Mouse (Mus musculus): ENCODE data around the gene Tomt. TPM values are rescaled to one million over a fixed set of nuclear protein-coding genes. Genes with fewer than 3 reads are reported as not detected.

Gene Tomt
- polyA plus RNA-seq, 1 experiment from 2014 or later = 0.31 TPM

DNA sequence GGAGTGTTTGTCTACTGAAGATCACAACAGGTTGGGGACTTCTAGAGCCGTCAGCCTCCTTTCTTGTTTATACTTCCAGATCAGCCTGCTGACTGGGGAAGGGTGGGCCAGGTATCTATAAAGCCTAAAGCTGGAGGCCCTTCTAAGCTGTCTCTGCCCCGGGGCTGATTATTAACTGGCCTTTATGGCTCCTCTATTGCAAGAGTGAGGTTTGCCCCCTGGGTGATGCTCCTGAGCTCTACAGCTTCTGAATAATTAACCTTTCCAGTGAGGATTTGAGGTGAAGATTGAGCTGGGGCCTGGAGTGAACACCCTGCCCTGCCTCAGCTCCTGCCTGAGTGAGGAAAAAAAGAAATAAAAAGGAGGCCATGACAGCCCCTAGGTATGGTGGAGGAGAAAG is 35.5 kb downstream of the Tomt start, which contains the start of gene Folr1:
Gene Folr1, minus strand, starts transcription at position 160 of the 400 bp plus-strand sequence.
- H3K27ac ChIP-seq (ENCODE audit: low read length) = no peak within 1 kb of the TSS

DNA sequence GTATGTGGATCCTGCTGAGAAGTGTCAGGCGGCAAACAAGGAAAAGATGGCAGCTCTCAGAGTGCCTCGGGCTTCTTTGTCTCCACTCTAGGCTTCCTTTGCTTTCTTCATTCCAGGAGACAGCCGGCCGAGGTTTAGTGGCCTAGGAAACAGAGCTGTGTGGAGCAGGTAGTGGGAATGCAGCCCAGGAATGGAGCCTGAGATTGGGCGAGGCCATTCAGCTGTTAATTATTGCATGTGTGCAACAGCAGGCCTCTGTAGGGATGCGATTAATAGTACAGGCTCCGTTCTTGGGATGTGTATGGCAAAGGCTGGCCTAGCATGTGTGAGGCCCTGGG is 37.0 kb downstream of the Tomt start:
- H3K9me3 ChIP-seq (replicated peaks; ENCODE audit: control insufficient read depth, low read length) = no peaks in the 10 kb centered on the region
- no peak overlapping the region for H3K27ac ChIP-seq (ENCODE audit: low read length)
- no peaks in the 10 kb centered on the region for H3K4me1 ChIP-seq (ENCODE audit: control insufficient read depth, low read depth, low read length)
- no peak overlapping the region for H3K4me3 ChIP-seq (ENCODE audit: low read depth, low read length)
- H3K36me3 ChIP-seq (ENCODE audit: control insufficient read depth, insufficient read depth) = no peaks in the 10 kb centered on the region
- WGBS (ENCODE audit: insufficient replicate concordance) = 64% methylated on average over 7 of the region's 7 CpGs
- no peak overlapping the region for H3K4me2 ChIP-seq (ENCODE audit: low read depth, low read length)
- no peaks in the 10 kb centered on the region for H3K27me3 ChIP-seq (ENCODE audit: control insufficient read depth, insufficient read depth, low read depth, low read length)
- H3K9ac ChIP-seq (ENCODE audit: low read depth, low read length) = no peak overlapping the region
- ATAC-seq (ENCODE audit: low read depth) = no peak

More for the DNA sequence above, 35.5 kb downstream of the Tomt start, which contains the start of gene Folr1:
- H3K9ac ChIP-seq (ENCODE audit: low read depth, low read length) = no peak within 1 kb of the TSS
- no peaks in the 10 kb centered on the region for H3K27me3 ChIP-seq (ENCODE audit: control insufficient read depth, insufficient read depth, low read depth, low read length)
- no peaks in the 10 kb centered on the region for H3K9me3 ChIP-seq (replicated peaks; ENCODE audit: control insufficient read depth, low read length)
- H3K4me3 ChIP-seq (ENCODE audit: low read depth, low read length) = no peak within 1 kb of the TSS
- no peaks in the 10 kb centered on the region for H3K4me1 ChIP-seq (ENCODE audit: control insufficient read depth, low read depth, low read length)
- H3K4me2 ChIP-seq (ENCODE audit: low read depth, low read length) = no peak within 1 kb of the TSS
- H3K36me3 ChIP-seq (ENCODE audit: control insufficient read depth, insufficient read depth) = no peaks in the 10 kb centered on the region
- WGBS (ENCODE audit: insufficient replicate concordance) = 56% methylated on average over 2 of the region's 2 CpGs
- no peak for ATAC-seq (ENCODE audit: low read depth)

DNA sequence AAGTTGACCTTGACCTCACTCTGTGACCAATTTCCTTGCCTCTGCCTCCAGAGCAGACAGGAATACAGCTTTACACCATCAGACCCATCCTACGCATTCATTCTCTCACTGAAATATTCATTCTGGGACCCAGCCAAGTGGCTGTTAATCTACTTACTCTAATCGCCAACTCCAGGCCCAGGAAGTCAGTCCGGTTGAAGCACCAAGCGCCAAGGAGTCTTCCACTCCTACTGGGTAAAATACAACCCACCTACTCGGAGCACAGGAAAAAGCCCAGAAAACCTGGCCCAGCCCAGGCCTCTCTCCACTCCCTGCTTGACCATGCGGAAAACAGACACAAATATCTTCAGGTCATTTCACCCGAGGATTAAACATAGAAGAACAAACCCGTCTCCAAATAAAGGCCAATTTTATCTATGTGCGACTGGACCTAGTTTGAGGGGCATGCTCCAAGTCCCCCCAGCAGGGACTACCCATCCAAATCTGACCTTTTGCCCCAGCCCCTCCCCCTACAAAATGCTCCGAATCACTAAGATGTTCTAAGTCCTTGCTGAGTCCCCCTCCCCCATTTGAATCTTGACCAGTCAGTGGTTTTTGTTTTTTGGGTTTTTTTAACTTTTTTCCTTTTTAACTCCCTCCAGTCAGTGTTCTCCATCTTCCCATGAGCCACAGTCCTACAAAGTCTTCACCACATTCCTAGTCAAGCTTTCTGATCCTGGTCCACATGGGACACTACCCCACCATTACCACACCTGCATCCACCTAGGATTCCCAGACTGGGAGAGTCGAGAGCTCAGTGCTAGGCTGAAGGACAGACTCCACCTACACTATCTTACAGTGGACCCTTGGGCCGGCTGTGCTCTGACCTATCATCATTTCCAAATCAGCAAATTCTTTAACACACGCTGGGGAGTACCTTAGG is 37.7 kb downstream of the Tomt start:
- H3K9me3 ChIP-seq (replicated peaks; ENCODE audit: control insufficient read depth, low read length) = no peaks in the 10 kb centered on the region
- H3K4me2 ChIP-seq (ENCODE audit: low read depth, low read length) = no peak overlapping the region
- no peak overlapping the region for H3K27ac ChIP-seq (ENCODE audit: low read length)
- no peaks in the 10 kb centered on the region for H3K36me3 ChIP-seq (ENCODE audit: control insufficient read depth, insufficient read depth)
- H3K4me1 ChIP-seq (ENCODE audit: control insufficient read depth, low read depth, low read length) = no peaks in the 10 kb centered on the region
- WGBS (ENCODE audit: insufficient replicate concordance) = 65% methylated on average over 13 of the region's 13 CpGs
- H3K9ac ChIP-seq (ENCODE audit: low read depth, low read length) = no peak overlapping the region
- H3K27me3 ChIP-seq (ENCODE audit: control insufficient read depth, insufficient read depth, low read depth, low read length) = no peaks in the 10 kb centered on the region
- no peak for ATAC-seq (ENCODE audit: low read depth)
- no peak overlapping the region for H3K4me3 ChIP-seq (ENCODE audit: low read depth, low read length)

DNA sequence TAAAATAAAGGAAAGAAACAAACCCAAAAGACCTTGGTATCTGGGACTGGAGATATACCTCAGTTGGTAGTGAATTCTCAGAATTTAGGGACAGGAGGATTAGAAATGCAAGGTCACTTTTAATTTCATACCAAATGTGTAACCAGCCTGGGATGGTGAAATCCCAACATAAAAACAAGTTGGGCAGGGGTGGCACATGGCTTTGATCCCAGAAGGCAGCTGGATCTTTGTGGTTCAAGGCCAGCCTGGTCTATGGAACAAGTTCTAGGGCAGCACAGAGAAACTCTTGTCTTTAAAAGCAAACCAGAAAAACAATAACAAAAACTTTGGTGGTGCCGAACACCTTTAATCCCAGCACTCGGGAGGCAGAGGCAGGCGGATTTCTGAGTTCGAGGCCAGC is 38.7 kb downstream of the Tomt start:
- Histone ChIP-seq H3K4me2 (ENCODE audit: low read depth, low read length) (no peak overlapping the region), H3K9ac (ENCODE audit: low read depth, low read length) (no peak overlapping the region), H3K9me3 (replicated peaks; ENCODE audit: control insufficient read depth, low read length) (no peaks in the 10 kb centered on the region), H3K4me3 (ENCODE audit: low read depth, low read length) (no peak overlapping the region), H3K27ac (ENCODE audit: low read length) (no peak overlapping the region), H3K27me3 (ENCODE audit: control insufficient read depth, insufficient read depth, low read depth, low read length) (no peaks in the 10 kb centered on the region), H3K4me1 (ENCODE audit: control insufficient read depth, low read depth, low read length) (no peaks in the 10 kb centered on the region), H3K36me3 (ENCODE audit: control insufficient read depth, insufficient read depth) (no peaks in the 10 kb centered on the region)
- WGBS (ENCODE audit: insufficient replicate concordance) = 81% methylated on average over 4 of the region's 4 CpGs
- no peak for ATAC-seq (ENCODE audit: low read depth)

DNA sequence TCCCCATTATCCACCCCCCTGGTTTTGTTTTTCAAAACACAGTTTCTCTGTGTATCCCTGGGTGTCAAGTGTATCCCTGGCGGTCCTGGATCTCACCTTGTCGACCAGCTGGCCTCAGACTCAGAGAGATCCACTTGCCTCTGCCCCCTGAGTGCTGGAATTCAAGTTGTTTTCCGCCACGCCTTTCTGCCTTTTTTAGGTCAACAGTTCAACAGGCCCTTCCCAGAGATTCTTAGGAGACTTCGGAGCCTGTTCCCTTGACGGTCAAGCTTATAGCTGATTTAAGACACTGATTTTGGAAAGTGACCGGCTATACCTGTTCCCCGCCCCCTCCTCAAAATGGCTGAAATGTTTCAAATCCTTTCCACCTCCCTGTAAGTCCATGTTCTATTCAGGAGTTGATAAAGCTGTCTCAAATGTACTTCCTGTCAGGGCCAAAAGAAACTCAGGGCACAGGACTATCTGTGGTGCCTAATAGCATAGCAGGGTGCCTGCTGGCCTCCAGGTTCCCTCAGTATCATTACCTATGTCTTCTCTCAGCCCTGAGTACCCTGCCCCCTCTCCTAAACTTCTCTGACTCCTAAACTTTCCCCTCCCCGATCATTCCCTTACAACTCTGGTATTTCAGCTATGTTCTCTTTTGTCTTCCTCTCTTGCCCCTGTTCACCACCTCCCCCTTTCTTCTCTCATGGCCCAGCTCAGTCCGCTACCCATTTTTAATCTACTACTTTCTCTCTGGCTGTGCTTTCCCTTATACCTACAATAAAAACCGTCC is 39.5 kb downstream of the Tomt start:
- Histone ChIP-seq H3K27me3 (ENCODE audit: control insufficient read depth, insufficient read depth, low read depth, low read length) (no peaks in the 10 kb centered on the region), H3K36me3 (ENCODE audit: control insufficient read depth, insufficient read depth) (no peaks in the 10 kb centered on the region), H3K9ac (ENCODE audit: low read depth, low read length) (no peak overlapping the region), H3K4me2 (ENCODE audit: low read depth, low read length) (no peak overlapping the region), H3K27ac (ENCODE audit: low read length) (no peak overlapping the region), H3K4me1 (ENCODE audit: control insufficient read depth, low read depth, low read length) (no peaks in the 10 kb centered on the region), H3K9me3 (replicated peaks; ENCODE audit: control insufficient read depth, low read length) (no peaks in the 10 kb centered on the region), H3K4me3 (ENCODE audit: low read depth, low read length) (no peak overlapping the region)
- no peak for ATAC-seq (ENCODE audit: low read depth)
- 70% methylated on average over 11 of the region's 11 CpGs for WGBS (ENCODE audit: insufficient replicate concordance)

DNA sequence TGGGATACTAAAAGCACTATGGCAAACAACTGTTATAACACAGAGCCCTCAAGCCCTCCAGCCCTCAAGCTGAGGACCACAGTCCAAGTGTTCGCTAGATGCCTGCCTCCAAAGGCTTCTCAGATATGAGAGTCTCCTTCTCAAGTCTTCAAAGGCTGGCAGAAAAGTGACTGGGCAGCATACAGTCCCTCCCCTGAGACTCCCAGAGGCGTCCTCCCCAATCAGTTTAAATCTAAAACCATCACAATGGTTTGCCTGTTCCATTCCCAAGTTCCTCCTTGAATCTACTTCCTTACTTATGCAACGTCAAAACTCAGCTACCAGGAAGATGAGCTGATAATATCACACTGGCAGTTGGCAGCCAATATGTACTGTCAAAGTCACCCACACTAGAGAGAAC is 42.7 kb downstream of the Tomt start, which contains the start of gene Anapc15:
Gene Anapc15, plus strand, starts transcription at position 301 of the 400 bp plus-strand sequence.
- Histone ChIP-seq H3K36me3 (ENCODE audit: control insufficient read depth, insufficient read depth) (no peaks in the 10 kb centered on the region), H3K9me3 (replicated peaks; ENCODE audit: control insufficient read depth, low read length) (no peaks in the 10 kb centered on the region), H3K4me1 (ENCODE audit: control insufficient read depth, low read depth, low read length) (no peaks in the 10 kb centered on the region), H3K4me3 (ENCODE audit: low read depth, low read length) (no peak within 1 kb of the TSS), H3K27ac (ENCODE audit: low read length) (no peak within 1 kb of the TSS), H3K9ac (ENCODE audit: low read depth, low read length) (no peak within 1 kb of the TSS), H3K4me2 (ENCODE audit: low read depth, low read length) (no peak within 1 kb of the TSS), H3K27me3 (ENCODE audit: control insufficient read depth, insufficient read depth, low read depth, low read length) (no peaks in the 10 kb centered on the region)
- no peak for ATAC-seq (ENCODE audit: low read depth)
- WGBS (ENCODE audit: insufficient replicate concordance) = 32% methylated on average over 3 of the region's 3 CpGs

DNA sequence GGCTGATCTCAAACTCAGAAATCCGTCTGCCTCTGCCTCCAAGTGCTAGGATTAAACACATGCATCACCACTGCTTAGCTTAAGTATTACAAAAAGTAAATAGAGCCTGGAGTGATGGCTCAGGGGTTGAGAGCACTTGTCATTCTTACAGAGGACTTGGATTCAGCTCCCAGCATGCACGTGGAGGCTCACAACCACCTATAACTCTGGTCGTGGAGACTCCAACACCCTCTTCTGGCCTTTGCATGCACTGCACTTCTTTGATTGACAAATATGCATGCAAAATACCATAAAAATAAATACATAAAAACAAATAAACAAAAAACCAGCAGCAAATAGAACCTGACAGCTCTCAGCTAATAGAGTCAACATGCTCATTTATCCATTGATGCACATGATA is 43.9 kb downstream of the Tomt start:
- H3K36me3 ChIP-seq (ENCODE audit: control insufficient read depth, insufficient read depth) = no peaks in the 10 kb centered on the region
- H3K9me3 ChIP-seq (replicated peaks; ENCODE audit: control insufficient read depth, low read length) = no peaks in the 10 kb centered on the region
- no peaks in the 10 kb centered on the region for H3K27me3 ChIP-seq (ENCODE audit: control insufficient read depth, insufficient read depth, low read depth, low read length)
- no peak overlapping the region for H3K27ac ChIP-seq (ENCODE audit: low read length)
- no peak for ATAC-seq (ENCODE audit: low read depth)
- 53% methylated on average over 3 of the region's 3 CpGs for WGBS (ENCODE audit: insufficient replicate concordance)
- H3K9ac ChIP-seq (ENCODE audit: low read depth, low read length) = no peak overlapping the region
- H3K4me1 ChIP-seq (ENCODE audit: control insufficient read depth, low read depth, low read length) = no peaks in the 10 kb centered on the region
- H3K4me3 ChIP-seq (ENCODE audit: low read depth, low read length) = no peak overlapping the region
- no peak overlapping the region for H3K4me2 ChIP-seq (ENCODE audit: low read depth, low read length)

DNA sequence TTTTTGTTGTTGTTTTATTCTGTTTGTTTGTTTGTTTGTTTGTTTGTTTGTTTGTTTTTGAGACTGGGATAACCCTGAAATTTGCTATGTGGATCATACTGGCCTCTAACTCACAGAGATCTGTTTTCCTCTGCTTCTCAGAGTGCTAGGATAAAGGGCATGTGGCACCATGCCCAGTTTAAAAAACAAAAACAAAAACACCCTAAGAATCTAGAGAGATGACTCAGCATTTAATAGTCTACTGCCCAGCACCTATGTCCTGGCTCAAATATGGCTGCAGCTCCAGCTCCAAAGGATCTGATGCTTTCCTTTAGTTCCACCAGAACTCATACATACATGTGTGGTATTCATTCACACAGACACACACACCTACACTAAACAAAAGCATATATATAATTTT is 45.2 kb downstream of the Tomt start:
- no peak overlapping the region for H3K4me2 ChIP-seq (ENCODE audit: low read depth, low read length)
- no peaks in the 10 kb centered on the region for H3K36me3 ChIP-seq (ENCODE audit: control insufficient read depth, insufficient read depth)
- H3K4me1 ChIP-seq (ENCODE audit: control insufficient read depth, low read depth, low read length) = no peaks in the 10 kb centered on the region
- H3K27me3 ChIP-seq (ENCODE audit: control insufficient read depth, insufficient read depth, low read depth, low read length) = no peaks in the 10 kb centered on the region
- no peak overlapping the region for H3K27ac ChIP-seq (ENCODE audit: low read length)
- H3K9me3 ChIP-seq (replicated peaks; ENCODE audit: control insufficient read depth, low read length) = no peaks in the 10 kb centered on the region
- H3K4me3 ChIP-seq (ENCODE audit: low read depth, low read length) = no peak overlapping the region
- no peak overlapping the region for H3K9ac ChIP-seq (ENCODE audit: low read depth, low read length)
- no peak for ATAC-seq (ENCODE audit: low read depth)

DNA sequence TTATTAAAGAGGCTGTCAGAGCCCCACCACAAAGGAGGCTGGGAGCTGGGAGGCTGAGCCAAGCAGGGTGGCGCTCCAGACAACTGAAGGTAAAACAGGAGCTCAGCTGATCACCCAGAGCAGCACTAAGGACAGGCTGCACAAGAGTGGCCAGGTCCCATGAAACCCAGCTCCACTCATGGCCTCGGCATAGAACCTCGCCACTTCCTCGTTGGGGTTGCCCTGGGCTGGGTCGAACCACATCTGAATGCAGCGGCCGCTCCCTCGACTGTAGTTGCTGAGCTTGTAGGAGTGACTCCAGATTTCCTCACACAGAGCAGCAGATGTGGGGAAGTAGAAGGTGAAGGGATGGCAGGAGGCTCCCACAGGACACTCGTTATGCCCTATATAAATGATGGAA is 47.8 kb downstream of the Tomt start:
- Histone ChIP-seq H3K36me3 (ENCODE audit: control insufficient read depth, insufficient read depth) (no peaks in the 10 kb centered on the region), H3K27me3 (ENCODE audit: control insufficient read depth, insufficient read depth, low read depth, low read length) (no peaks in the 10 kb centered on the region), H3K9ac (ENCODE audit: low read depth, low read length) (no peak overlapping the region), H3K4me3 (ENCODE audit: low read depth, low read length) (no peak overlapping the region), H3K4me2 (ENCODE audit: low read depth, low read length) (no peak overlapping the region), H3K27ac (ENCODE audit: low read length) (no peak overlapping the region), H3K9me3 (replicated peaks; ENCODE audit: control insufficient read depth, low read length) (no peaks in the 10 kb centered on the region), H3K4me1 (ENCODE audit: control insufficient read depth, low read depth, low read length) (no peaks in the 10 kb centered on the region)
- no peak for ATAC-seq (ENCODE audit: low read depth)
- 59% methylated on average over 9 of the region's 9 CpGs for whole genome bisulfite sequencing (ENCODE audit: insufficient replicate concordance)

All from liver, embryonic 16.5 days (tissue).